Mouse (Mus musculus): ENCODE data around the gene Bcorl1. TPM values are rescaled to one million over a fixed set of nuclear protein-coding genes. Genes with fewer than 3 reads are reported as not detected.

The Bcorl1 gene
- polyA plus RNA-seq, 1 experiment from 2014 or later: 3.0 TPM

GRCm38 (mm10) chrX:48383643-48384042 is 42.5 kb downstream of the Bcorl1 start:
- H3K27ac ChIP-seq: no peak overlapping the region
- peak; percentile 27 for DNase-seq (ENCODE audit: low spot score)
- no peak overlapping the region for H3K4me3 ChIP-seq (replicated peaks; ENCODE audit: low read depth, low read length)
- TF ChIP-seq CTCF (IDR thresholded peaks at IDR 0.05; ENCODE audit: low read depth): peak; percentile 74
- H3K9ac ChIP-seq (ENCODE audit: low read depth, low read length): no peak overlapping the region
- no peaks in the 10 kb centered on the region for H3K9me3 ChIP-seq (replicated peaks; ENCODE audit: low read length)
- no peaks in the 10 kb centered on the region for H3K4me1 ChIP-seq (replicated peaks; ENCODE audit: insufficient read depth, low read length)
- 46% methylated on average over 7 of the region's 7 CpGs for WGBS
- H3K4me2 ChIP-seq (ENCODE audit: low read length): no peak overlapping the region
- H3K27me3 ChIP-seq (ENCODE audit: insufficient read depth, low read length): no peaks in the 10 kb centered on the region
- H3K36me3 ChIP-seq (ENCODE audit: insufficient read depth, low read length): 0 out of 2 replicates have a peak, but pooled peaks cover 16% of the 10 kb centered on the region
- ATAC-seq (replicated peaks; ENCODE audit: low FRiP score, low read depth): no peak

GRCm38 (mm10) chrX:48385927-48386326 is 44.8 kb downstream of the Bcorl1 start:
- Histone ChIP-seq H3K4me3 (replicated peaks; ENCODE audit: low read depth, low read length) (no peak overlapping the region), H3K4me1 (replicated peaks; ENCODE audit: insufficient read depth, low read length) (no peaks in the 10 kb centered on the region), H3K36me3 (ENCODE audit: insufficient read depth, low read length) (peaks cover 22% of the 10 kb centered on the region; the same call in 1 of the 2 replicates), H3K9me3 (replicated peaks; ENCODE audit: low read length) (no peaks in the 10 kb centered on the region), H3K27me3 (ENCODE audit: insufficient read depth, low read length) (no peaks in the 10 kb centered on the region), H3K4me2 (ENCODE audit: low read length) (no peak overlapping the region), H3K9ac (ENCODE audit: low read depth, low read length) (no peak overlapping the region), H3K27ac (no peak overlapping the region)
- ATAC-seq (replicated peaks; ENCODE audit: low FRiP score, low read depth) (no peak), DNase-seq (ENCODE audit: low spot score) (no peak)
- WGBS: 74% methylated on average over 4 of the region's 4 CpGs
- no peak for TF ChIP-seq CTCF (IDR thresholded peaks at IDR 0.05; ENCODE audit: low read depth)

GRCm38 (mm10) chrX:48389380-48389779 is 48.2 kb downstream of the Bcorl1 start:
- no peak for TF ChIP-seq CTCF (IDR thresholded peaks at IDR 0.05; ENCODE audit: low read depth)
- Histone ChIP-seq H3K27me3 (ENCODE audit: insufficient read depth, low read length) (no peaks in the 10 kb centered on the region), H3K4me3 (replicated peaks; ENCODE audit: low read depth, low read length) (no peak overlapping the region), H3K9me3 (replicated peaks; ENCODE audit: low read length) (no peaks in the 10 kb centered on the region), H3K27ac (no peak overlapping the region), H3K4me2 (ENCODE audit: low read length) (no peak overlapping the region), H3K36me3 (ENCODE audit: insufficient read depth, low read length) (peaks cover 28% of the 10 kb centered on the region; the same call in 1 of the 2 replicates), H3K9ac (ENCODE audit: low read depth, low read length) (no peak overlapping the region), H3K4me1 (replicated peaks; ENCODE audit: insufficient read depth, low read length) (no peaks in the 10 kb centered on the region)
- DNase-seq (ENCODE audit: low spot score) (no peak), ATAC-seq (replicated peaks; ENCODE audit: low FRiP score, low read depth) (no peak)
- 92% methylated on average over 6 of the region's 6 CpGs for WGBS

GRCm38 (mm10) chrX:48399994-48400393 is 58.8 kb downstream of the Bcorl1 start:
- no peak overlapping the region for H3K27ac ChIP-seq
- no peaks in the 10 kb centered on the region for H3K4me1 ChIP-seq (replicated peaks; ENCODE audit: insufficient read depth, low read length)
- no peak for DNase-seq (ENCODE audit: low spot score)
- TF ChIP-seq CTCF (IDR thresholded peaks at IDR 0.05; ENCODE audit: low read depth): no peak
- H3K27me3 ChIP-seq (ENCODE audit: insufficient read depth, low read length): no peaks in the 10 kb centered on the region
- no peak overlapping the region for H3K9ac ChIP-seq (ENCODE audit: low read depth, low read length)
- no peak overlapping the region for H3K4me2 ChIP-seq (ENCODE audit: low read length)
- H3K9me3 ChIP-seq (replicated peaks; ENCODE audit: low read length): no peaks in the 10 kb centered on the region
- ATAC-seq (replicated peaks; ENCODE audit: low FRiP score, low read depth): no peak
- no peak overlapping the region for H3K4me3 ChIP-seq (replicated peaks; ENCODE audit: low read depth, low read length)
- peaks cover 24% of the 10 kb centered on the region; the same call in 1 of the 2 replicates for H3K36me3 ChIP-seq (ENCODE audit: insufficient read depth, low read length)
- 85% methylated on average over 4 of the region's 4 CpGs for WGBS

- Histone ChIP-seq H3K9ac (ENCODE audit: low read depth, low read length) (no peak overlapping the region), H3K9me3 (replicated peaks; ENCODE audit: low read length) (no peaks in the 10 kb centered on the region), H3K4me3 (replicated peaks; ENCODE audit: low read depth, low read length) (no peak overlapping the region), H3K4me1 (replicated peaks; ENCODE audit: insufficient read depth, low read length) (no peaks in the 10 kb centered on the region), H3K4me2 (ENCODE audit: low read length) (no peak overlapping the region), H3K27ac (no peak overlapping the region), H3K27me3 (ENCODE audit: insufficient read depth, low read length) (no peaks in the 10 kb centered on the region), H3K36me3 (ENCODE audit: insufficient read depth, low read length) (peaks cover 18% of the 10 kb centered on the region; the same call in 1 of the 2 replicates)
- no peak for ATAC-seq (replicated peaks; ENCODE audit: low FRiP score, low read depth)
- TF ChIP-seq CTCF (IDR thresholded peaks at IDR 0.05; ENCODE audit: low read depth): no peak
- WGBS: 44% methylated on average over 3 of the region's 3 CpGs
- DNase-seq (ENCODE audit: low spot score): peak; percentile 35
Observed at GRCm38 (mm10) chrX:48405141-48405540, 64.0 kb downstream of the Bcorl1 start.

GRCm38 (mm10) chrX:48409611-48410387 is 68.6 kb downstream of the Bcorl1 start:
- DNase-seq (ENCODE audit: low spot score) (peak; percentile 72), ATAC-seq (replicated peaks; ENCODE audit: low FRiP score, low read depth) (peak; percentile 89)
- Histone ChIP-seq H3K9me3 (replicated peaks; ENCODE audit: low read length) (no peaks in the 10 kb centered on the region), H3K4me1 (replicated peaks; ENCODE audit: insufficient read depth, low read length) (no peaks in the 10 kb centered on the region), H3K27me3 (ENCODE audit: insufficient read depth, low read length) (no peaks in the 10 kb centered on the region), H3K4me3 (replicated peaks; ENCODE audit: low read depth, low read length) (peak overlapping the region; percentile 39), H3K27ac (peak overlapping the region; percentile 31; the same call in 1 of the 2 replicates), H3K36me3 (ENCODE audit: insufficient read depth, low read length) (no peaks in the 10 kb centered on the region), H3K9ac (ENCODE audit: low read depth, low read length) (0 out of 2 replicates have a peak overlapping the region, but pooled peaks have one; percentile 13), H3K4me2 (ENCODE audit: low read length) (peak overlapping the region; percentile 53)
- 16% methylated on average over 36 of the region's 36 CpGs for WGBS
- TF ChIP-seq CTCF (IDR thresholded peaks at IDR 0.05; ENCODE audit: low read depth): peak; percentile 90

All from kidney, postnatal 0 days (tissue).